Mouse (Mus musculus): ENCODE measurements at regions not wholly inside any gene's neighbourhood (a gene's known extent, or its start where the extent isn't known, plus 50 kb on each side); places are given as distances from the start of the nearest gene placed in this dataset.

DNA sequence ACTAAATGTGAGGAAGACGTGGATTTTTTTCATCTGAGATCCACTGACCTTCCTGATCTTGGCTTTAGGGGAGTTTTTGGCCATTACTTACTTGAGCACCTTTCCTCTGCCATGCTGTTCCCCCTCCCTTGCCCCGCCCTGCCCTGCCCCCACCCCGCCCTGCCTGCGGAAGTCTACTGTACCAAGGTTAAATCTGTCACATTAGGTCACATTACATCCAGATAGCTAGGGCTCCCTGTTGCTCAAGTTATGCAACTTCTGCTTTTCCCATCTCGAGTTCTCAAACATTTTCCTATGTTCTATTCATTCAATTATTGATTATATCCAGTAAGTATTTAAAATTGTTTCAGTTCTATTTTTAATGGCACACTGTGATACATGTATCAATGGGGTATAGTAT, 144.7 kb upstream of the Cnot2 start:
- DNase-seq (ENCODE audit: low read depth, low spot score) = no peak

- no peak for DNase-seq (ENCODE audit: low read depth, low spot score)
These were observed 140.7 kb upstream of the Cnot2 start for GRCm38 (mm10) chr10:116721986-116722385.

- DNase-seq (ENCODE audit: low read depth, low spot score) = no peak
These were observed 138.3 kb upstream of the Cnot2 start for GRCm38 (mm10) chr10:116719616-116720015.

GRCm38 (mm10) chr10:116717961-116718360, 136.7 kb upstream of the Cnot2 start:
- no peak for DNase-seq (ENCODE audit: low read depth, low spot score)

DNA sequence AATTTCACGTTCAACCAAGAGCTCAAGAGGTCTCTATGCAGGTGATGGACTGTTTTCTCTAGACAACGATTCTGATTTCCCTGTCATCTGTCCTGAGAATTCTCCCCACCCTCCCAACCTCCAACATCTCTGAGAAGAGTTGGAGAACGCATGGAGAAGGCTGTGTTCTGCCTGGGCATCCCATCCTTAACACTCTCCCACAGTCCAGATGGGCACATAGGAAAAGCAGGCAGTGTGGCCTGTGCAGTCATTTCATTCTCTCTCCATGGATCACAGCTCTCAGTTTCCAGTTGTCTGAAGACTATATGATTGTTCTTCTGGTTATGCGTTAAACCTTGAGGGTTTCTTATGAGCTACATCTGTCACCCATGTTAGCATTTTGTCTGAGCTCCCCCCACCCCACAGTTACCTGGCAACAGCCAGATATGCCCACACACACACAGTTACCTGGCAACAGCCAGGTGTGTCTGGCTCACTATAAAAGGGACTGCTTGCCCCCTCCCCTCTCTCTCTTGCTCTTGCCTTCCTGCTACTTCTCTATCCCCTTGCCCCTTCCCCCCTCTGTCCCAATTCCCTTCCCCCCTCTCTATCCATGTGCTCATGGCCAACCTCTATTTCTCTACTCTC, 135.8 kb upstream of the Cnot2 start:
- no peak for DNase-seq (ENCODE audit: low read depth, low spot score)

GRCm38 (mm10) chr10:116713456-116713855, 132.1 kb upstream of the Cnot2 start:
- no peak for DNase-seq (ENCODE audit: low read depth, low spot score)

DNA sequence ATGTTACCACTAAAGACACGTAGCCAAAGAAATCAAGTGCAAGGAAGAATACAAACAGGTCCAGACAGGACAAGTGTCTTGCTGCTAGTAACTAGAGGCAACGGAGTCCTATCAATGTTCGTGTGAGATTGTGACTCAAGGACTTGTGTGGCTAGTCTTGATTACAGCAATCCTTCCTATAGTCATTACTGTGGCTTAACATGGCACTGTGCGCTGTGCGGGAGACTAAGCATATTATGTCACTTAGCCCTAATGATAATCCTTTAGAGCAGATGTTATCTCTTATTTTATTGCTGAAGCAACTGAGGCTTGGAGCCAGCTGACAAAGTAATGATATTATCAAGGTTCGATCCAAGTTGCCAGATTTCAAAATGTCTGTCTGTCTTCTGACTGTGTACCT, 125.7 kb upstream of the Cnot2 start:
- no peak for DNase-seq (ENCODE audit: low read depth, low spot score)

- DNase-seq (ENCODE audit: low read depth, low spot score) = no peak
These were observed 120.0 kb upstream of the Cnot2 start for GRCm38 (mm10) chr10:116701281-116701680.

DNA sequence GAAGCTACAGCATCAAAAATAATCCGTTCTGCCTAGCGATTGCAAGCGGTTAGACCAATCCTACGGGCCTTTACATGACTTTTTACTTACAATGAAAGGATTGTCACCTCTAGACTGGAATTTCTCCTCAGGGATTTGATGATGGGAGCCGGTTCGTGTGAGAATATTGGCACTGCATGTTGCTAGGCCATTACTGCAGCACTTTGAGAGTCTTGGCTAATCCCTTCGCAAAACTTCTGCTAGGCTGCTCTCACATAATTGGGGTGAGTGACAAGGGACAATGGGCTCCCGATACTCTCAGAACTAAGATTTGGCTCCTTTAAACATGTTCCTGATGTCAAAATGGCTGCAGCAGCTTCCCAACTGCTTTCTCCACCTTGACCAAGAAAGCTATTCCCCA, 118.4 kb upstream of the Cnot2 start:
- no peak for DNase-seq (ENCODE audit: low read depth, low spot score)

GRCm38 (mm10) chr10:116697628-116698316, 116.5 kb upstream of the Cnot2 start:
- DNase-seq (ENCODE audit: low read depth, low spot score) = no peak

DNA sequence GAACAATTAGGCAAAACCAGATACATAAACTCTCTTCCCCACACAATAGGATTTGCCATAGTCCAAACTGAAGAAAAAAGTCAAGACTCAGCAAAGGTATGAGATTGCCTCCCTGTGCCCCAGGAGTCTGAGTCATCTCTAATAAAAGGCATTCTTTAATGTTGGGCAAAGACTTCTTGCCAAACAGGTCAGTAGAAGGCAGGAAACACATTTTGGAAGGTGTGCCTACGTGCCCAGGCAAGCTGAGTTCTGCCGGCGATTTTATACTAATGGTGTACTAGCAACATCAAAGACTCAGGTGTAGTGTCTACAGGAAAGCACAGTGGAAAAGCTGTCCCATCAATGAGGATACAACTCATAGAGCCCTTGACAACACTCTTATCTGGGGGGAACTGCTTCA, 112.5 kb upstream of the Cnot2 start:
- no peak for DNase-seq (ENCODE audit: low read depth, low spot score)

DNA sequence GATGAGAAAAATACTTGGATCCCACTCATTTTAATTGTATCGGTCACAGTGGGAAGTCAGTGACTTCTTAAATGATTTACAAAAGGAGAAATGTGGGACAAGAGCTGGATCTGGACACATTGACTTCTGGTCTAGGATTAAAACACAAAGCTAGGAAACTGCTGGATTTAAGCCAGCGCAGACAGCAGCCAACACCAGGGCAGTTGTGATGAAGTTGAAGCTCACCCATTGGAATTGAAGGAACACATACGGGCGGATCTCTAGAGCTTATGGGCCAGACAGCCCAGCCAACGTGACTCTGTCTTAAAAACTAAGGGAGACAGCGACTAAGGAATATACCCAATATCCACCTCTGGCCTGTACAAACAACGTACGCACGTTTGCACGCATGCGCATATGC, 105.4 kb upstream of the Cnot2 start:
- no peak for DNase-seq (ENCODE audit: low read depth, low spot score)

DNA sequence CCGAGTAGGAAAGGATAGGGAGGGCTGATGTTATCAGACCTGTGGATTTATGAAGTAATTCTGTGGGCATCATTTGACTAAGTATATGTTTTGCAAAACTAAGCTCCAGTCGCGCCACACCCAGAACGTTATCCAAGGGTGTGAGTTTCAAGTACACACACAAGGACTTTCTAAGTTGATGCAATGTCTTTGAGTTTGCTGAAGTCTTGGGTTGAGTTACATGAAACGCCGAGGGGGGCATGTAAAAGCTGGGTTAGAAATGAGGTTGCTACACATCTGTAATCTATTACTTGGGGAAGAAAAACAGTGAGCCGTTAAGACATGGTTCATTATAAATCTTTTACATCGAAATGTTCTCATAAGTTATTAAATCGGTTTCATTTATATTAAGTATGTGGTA, 102.1 kb upstream of the Cnot2 start:
- DNase-seq (ENCODE audit: low read depth, low spot score) = peak; percentile 3

DNA sequence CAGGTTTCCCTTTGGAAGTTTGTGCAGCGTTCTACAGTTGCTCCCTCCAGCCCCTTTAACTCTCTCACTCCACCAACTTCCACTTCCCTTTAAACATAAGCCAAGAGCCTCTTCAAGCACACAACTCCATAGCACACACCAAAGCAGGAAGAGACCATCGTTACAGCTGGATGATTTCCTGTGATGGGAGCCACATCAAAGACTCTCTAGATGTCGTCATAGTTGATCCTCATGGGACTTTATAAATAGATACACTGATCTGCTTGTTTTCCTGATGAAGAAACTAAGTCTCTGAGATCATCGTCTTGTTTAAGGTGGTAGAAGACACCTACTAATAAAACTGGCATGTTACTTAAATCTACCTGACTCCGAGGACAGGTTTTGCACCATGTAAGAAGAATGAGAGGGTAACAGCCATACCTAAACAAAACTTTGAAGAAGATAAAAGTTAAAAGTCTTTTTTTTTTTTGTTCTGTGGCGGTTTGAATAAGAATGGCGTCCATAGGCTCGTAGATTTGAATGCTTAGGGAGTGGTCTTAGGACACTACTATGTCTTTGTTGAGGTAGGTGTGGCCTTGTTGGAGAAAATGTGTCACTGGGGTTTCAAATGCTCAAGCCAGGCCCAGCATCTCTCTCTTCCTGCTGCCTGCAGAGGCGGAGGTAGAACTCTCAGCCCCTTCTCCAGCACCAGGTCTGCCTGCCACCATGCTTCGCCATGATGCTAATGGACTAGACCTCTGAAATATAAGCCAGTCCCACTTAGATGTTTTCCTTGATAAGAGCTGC, 97.8 kb upstream of the Cnot2 start:
- DNase-seq (ENCODE audit: low read depth, low spot score) = no peak

DNA sequence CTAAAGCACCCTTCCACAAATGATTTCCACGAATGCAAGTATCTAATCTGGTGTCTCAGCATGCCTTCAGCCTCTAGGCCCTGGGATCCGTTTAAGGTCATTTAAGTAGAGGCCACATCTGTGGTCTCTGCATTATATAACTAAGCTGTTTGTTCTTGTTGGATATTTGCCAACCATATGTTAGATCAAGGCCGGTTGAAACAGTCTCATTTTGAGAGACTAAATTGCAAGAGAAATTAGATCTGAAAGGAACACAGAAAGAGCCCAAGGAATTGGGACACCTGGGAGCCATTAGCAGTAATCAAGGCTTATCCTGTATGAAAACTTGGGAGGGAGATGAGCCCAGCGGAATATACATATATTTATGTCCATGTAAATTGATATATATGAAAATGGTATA, 96.6 kb upstream of the Cnot2 start:
- no peak for DNase-seq (ENCODE audit: low read depth, low spot score)

DNA sequence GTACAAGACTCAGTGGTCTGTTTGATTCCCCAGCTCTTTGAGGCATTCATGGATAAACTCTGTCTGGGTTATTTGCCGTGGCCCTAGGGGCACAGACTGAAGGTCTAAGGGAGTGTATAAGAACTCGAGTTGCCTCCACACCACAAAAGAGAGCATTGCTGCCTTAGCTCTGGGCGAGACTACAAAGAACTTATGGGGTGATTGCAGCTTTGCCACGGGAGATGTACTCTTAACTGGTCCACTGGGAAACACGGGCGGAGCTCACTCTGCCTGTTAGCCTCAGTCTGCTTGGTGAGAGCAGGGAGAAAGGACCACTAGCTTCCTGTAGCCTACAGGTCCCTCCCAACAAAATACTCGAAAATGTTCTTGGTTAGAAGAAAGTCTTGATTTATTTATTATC, 93.9 kb upstream of the Cnot2 start:
- peak; percentile 4 for DNase-seq (ENCODE audit: low read depth, low spot score)

GRCm38 (mm10) chr10:116674348-116674747, 93.0 kb upstream of the Cnot2 start:
- peak; percentile 68 for DNase-seq (ENCODE audit: low read depth, low spot score)

GRCm38 (mm10) chr10:116658162-116658962, 77.1 kb upstream of the Cnot2 start:
- no peak for DNase-seq (ENCODE audit: low read depth, low spot score)

GRCm38 (mm10) chr10:116655891-116656290, 74.6 kb upstream of the Cnot2 start:
- DNase-seq (ENCODE audit: low read depth, low spot score) = no peak

GRCm38 (mm10) chr10:116655018-116655807, 73.9 kb upstream of the Cnot2 start:
- no peak for DNase-seq (ENCODE audit: low read depth, low spot score)

GRCm38 (mm10) chr10:116654091-116654490, 72.8 kb upstream of the Cnot2 start:
- no peak for DNase-seq (ENCODE audit: low read depth, low spot score)
